Mouse (Mus musculus): ENCODE results near the gene Oca2. TPM values are rescaled to one million over a fixed set of nuclear protein-coding genes. Genes with fewer than 3 reads are reported as not detected.

Gene Oca2
- total and polyA plus RNA-seq, 3 experiments: not detected

DNA sequence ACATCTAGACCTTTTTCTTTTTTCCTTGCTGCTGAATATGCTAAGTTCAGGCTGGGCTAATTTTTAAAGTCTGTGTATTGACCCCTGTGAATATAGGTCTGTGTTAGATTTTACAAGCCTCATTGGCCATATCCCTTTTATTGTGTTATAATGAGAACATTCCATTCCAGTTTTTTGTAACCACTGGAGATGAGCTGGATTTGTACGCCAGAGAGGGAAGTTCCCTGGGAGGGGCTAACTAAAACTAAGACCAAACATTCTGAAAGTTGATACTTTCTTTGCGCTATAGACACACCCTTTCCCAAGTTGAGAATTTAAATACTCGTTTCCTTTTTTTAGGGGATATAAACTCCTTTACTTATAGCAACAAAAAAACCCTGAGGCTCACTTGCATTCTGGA lies 34.7 kb upstream of the Oca2 start:
- no peaks in the 10 kb centered on the region for H3K79me2 ChIP-seq (replicated peaks; ENCODE audit: control insufficient read depth, insufficient read depth, low read length)
- H3K4me3 ChIP-seq: no peak overlapping the region
- intact Hi-C loops (cut with DNase I): loop anchor here (10.0 kb wide), 1 partner anchor 270 kb away; no protein-coding TSS in a partner anchor
- H3K27me3 ChIP-seq (ENCODE audit: control insufficient read depth, insufficient read depth, low read length): no peaks in the 10 kb centered on the region
- DNase-seq: no peak
- no peaks in the 10 kb centered on the region; the same call in 1 of the 2 replicates for H3K36me3 ChIP-seq (ENCODE audit: control insufficient read depth, insufficient read depth, low read length)
- TF ChIP-seq CTCF (IDR thresholded peaks at IDR 0.05): no peak
- 81% methylated on average over 3 of the region's 3 CpGs for WGBS
- no peaks in the 10 kb centered on the region for H3K4me1 ChIP-seq (ENCODE audit: control insufficient read depth, insufficient read depth, low read length)
- no peak overlapping the region for H3K9ac ChIP-seq (ENCODE audit: low read depth, low read length)
- H3K27ac ChIP-seq: no peak overlapping the region

DNA sequence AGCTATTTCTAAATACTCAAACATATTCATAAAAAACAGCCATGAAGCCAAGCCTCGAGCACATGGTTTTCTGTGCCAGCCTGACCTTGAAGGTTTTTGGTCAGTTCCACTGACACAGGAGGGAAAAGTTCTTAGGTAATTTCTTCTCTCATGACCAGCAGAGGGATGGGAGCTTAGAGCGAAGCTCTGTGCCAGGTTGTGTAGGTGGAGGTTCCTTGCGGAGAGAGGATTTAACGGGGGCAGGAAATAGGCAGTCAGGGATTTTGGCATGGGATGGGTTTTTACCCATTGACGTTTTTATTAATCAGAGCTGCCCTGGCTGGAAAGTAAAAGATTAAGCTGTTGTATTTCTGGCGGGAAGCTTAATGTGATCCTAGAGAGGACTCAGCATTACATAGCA lies 18.7 kb upstream of the Oca2 start:
- no peak overlapping the region for H3K27ac ChIP-seq
- no peaks in the 10 kb centered on the region for H3K4me1 ChIP-seq (ENCODE audit: control insufficient read depth, insufficient read depth, low read length)
- TF ChIP-seq CTCF (IDR thresholded peaks at IDR 0.05) (no peak), POLR2A (IDR thresholded peaks at IDR 0.05; ENCODE audit: insufficient read depth, low read depth, low read length) (no peak), EP300 (IDR thresholded peaks at IDR 0.05; ENCODE audit: insufficient read depth, low read depth, low read length) (no peak)
- no peaks in the 10 kb centered on the region; the same call in 1 of the 2 replicates for H3K36me3 ChIP-seq (ENCODE audit: control insufficient read depth, insufficient read depth, low read length)
- no peaks in the 10 kb centered on the region for H3K27me3 ChIP-seq (ENCODE audit: control insufficient read depth, insufficient read depth, low read length)
- no peak overlapping the region for H3K4me3 ChIP-seq
- intact Hi-C loops (cut with DNase I): no loop called here
- no peak overlapping the region for H3K9ac ChIP-seq (ENCODE audit: low read depth, low read length)
- DNase-seq: no peak
- no peaks in the 10 kb centered on the region for H3K79me2 ChIP-seq (replicated peaks; ENCODE audit: control insufficient read depth, insufficient read depth, low read length)
- 85% methylated on average over 6 of the region's 6 CpGs for WGBS

DNA sequence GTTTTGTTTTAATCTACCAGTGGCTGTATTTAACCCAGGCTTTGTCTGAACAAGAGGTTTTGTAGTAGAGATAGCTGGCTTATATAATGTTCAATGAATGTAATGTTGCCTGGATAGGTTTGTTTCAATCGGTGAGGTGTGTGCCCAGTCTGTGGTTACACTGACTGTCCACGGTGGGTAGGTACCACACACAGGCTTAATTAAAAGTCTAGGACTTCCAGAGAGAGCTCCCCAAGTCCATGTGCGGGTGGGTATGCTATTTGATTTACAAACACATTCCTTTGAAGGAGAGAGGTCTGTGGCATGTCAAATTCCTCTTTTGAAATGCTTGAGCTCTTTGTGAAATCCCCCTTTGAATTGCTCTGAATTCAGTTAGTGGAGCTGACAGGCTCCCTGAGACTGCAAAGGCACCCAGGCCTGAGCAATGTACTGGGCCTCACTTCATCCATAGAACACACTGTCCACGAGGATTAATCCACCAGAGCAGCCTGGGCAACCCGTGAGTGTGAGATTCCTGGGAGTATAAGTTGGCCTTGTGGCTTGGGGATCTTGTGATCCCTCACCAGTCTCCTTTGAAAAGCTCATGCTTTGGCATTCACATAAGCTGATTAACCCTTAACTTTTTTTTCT lies 3.7 kb upstream of the Oca2 start:
- intact Hi-C loops (cut with DNase I): no loop called here
- no peak overlapping the region for H3K27ac ChIP-seq

DNA sequence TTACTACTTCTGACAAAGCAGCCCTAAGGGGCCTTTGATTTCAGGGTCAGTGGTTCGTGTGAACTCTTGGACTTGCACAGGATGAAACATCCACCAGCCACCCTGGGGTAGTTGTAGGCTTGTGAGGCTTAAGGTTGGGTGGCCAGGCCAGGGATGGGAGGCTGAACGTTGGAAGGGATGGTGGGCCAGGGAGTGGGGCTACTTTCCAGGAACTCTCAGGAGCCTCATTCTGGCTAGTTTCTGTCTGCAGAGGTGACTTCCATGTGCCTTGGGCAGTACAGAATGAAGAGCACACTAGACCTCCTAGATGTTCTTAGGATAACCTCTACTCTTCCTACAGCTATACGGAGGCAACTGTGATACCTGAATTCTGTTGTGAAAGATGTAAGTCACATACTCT lies 2.9 kb upstream of the Oca2 start:
- Histone ChIP-seq H3K36me3 (ENCODE audit: control insufficient read depth, insufficient read depth, low read length) (no peaks in the 10 kb centered on the region), H3K9ac (ENCODE audit: low read depth, low read length) (no peak overlapping the region), H3K4me1 (ENCODE audit: control insufficient read depth, insufficient read depth, low read length) (no peaks in the 10 kb centered on the region), H3K4me3 (no peak overlapping the region), H3K27me3 (ENCODE audit: control insufficient read depth, insufficient read depth, low read length) (no peaks in the 10 kb centered on the region), H3K79me2 (replicated peaks; ENCODE audit: control insufficient read depth, insufficient read depth, low read length) (no peaks in the 10 kb centered on the region), H3K27ac (no peak overlapping the region)
- no peak for TF ChIP-seq EP300 (IDR thresholded peaks at IDR 0.05; ENCODE audit: insufficient read depth, low read depth, low read length)
- TF ChIP-seq CTCF (IDR thresholded peaks at IDR 0.05): no peak
- no peak for TF ChIP-seq POLR2A (IDR thresholded peaks at IDR 0.05; ENCODE audit: insufficient read depth, low read depth, low read length)
- no peak for DNase-seq
- WGBS: 86% methylated on average over 3 of the region's 3 CpGs
- intact Hi-C loops (cut with DNase I): no loop called here

More for the DNA sequence above, 3.7 kb upstream of the Oca2 start:
- Histone ChIP-seq H3K36me3 (ENCODE audit: control insufficient read depth, insufficient read depth, low read length) (no peaks in the 10 kb centered on the region), H3K4me3 (no peak overlapping the region), H3K79me2 (replicated peaks; ENCODE audit: control insufficient read depth, insufficient read depth, low read length) (no peaks in the 10 kb centered on the region), H3K9ac (ENCODE audit: low read depth, low read length) (no peak overlapping the region), H3K27me3 (ENCODE audit: control insufficient read depth, insufficient read depth, low read length) (no peaks in the 10 kb centered on the region), H3K4me1 (ENCODE audit: control insufficient read depth, insufficient read depth, low read length) (no peaks in the 10 kb centered on the region)
- no peak for DNase-seq
- WGBS: 65% methylated on average over 5 of the region's 5 CpGs
- no peak for TF ChIP-seq POLR2A (IDR thresholded peaks at IDR 0.05; ENCODE audit: insufficient read depth, low read depth, low read length)
- TF ChIP-seq CTCF (IDR thresholded peaks at IDR 0.05): no peak
- no peak for TF ChIP-seq EP300 (IDR thresholded peaks at IDR 0.05; ENCODE audit: insufficient read depth, low read depth, low read length)

DNA sequence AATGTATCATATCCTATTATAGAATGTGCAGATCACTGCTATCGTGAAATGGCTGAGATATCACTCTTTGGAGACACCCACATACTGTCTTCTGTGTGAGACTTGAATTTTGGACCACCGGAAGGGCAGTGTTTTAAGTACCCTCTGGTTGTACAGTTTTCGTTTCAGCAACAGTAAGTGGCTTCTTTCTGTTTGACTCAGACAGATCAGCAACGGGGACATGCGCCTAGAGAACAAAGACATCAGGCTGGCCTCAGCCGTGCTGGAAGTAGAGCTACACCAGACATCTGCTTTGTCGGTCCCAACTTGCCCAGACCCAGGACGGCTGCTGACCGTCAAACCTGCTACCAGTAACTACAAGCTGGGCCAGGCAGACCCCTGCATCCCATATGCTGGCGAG lies 15.0 kb downstream of the Oca2 start:
- DNase-seq: no peak
- 79% methylated on average over 10 of the region's 10 CpGs for WGBS
- H3K4me3 ChIP-seq: no peak overlapping the region
- H3K4me1 ChIP-seq (ENCODE audit: control insufficient read depth, insufficient read depth, low read length): no peaks in the 10 kb centered on the region
- intact Hi-C loops (cut with DNase I): no loop called here
- H3K9ac ChIP-seq (ENCODE audit: low read depth, low read length): no peak overlapping the region
- H3K27ac ChIP-seq: no peak overlapping the region
- H3K36me3 ChIP-seq (ENCODE audit: control insufficient read depth, insufficient read depth, low read length): no peaks in the 10 kb centered on the region
- no peak for TF ChIP-seq EP300 (IDR thresholded peaks at IDR 0.05; ENCODE audit: insufficient read depth, low read depth, low read length)
- no peak for TF ChIP-seq CTCF (IDR thresholded peaks at IDR 0.05)
- TF ChIP-seq POLR2A (IDR thresholded peaks at IDR 0.05; ENCODE audit: insufficient read depth, low read depth, low read length): no peak
- no peaks in the 10 kb centered on the region for H3K79me2 ChIP-seq (replicated peaks; ENCODE audit: control insufficient read depth, insufficient read depth, low read length)
- H3K27me3 ChIP-seq (ENCODE audit: control insufficient read depth, insufficient read depth, low read length): no peaks in the 10 kb centered on the region

DNA sequence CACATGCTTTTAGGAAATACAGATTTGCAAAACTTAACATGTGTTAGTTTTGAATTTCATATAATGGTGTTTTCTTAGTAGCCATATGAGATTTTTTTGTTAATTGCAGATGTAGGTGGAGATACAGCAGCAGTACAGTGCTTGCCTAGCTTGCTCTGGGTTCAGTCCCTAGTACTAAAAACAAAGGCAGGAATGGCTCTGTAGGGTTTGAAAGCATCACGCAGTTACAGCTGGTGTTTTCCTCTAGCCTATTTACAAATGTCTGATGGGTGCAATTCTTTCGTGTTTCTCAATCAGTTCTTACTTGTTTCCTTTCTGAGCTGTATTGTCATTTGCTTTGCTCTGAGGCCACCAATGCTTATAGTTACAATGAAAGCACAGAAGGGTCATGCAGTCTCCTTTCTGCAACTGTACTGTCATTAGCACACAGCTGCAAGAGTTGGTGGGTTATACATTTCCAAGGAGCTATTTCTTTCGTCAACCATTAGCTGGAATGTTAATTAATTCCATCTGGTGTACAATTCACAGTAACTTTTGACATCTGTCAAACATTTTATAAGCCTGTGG lies 18.4 kb downstream of the Oca2 start:
- no peak for TF ChIP-seq POLR2A (IDR thresholded peaks at IDR 0.05; ENCODE audit: insufficient read depth, low read depth, low read length)
- intact Hi-C loops (cut with DNase I): no loop called here
- WGBS: 69% methylated on average over 3 of the region's 3 CpGs

More for the DNA sequence above, 18.4 kb downstream of the Oca2 start:
- H3K9ac ChIP-seq (ENCODE audit: low read depth, low read length): no peak overlapping the region
- no peak overlapping the region for H3K27ac ChIP-seq
- H3K4me1 ChIP-seq (ENCODE audit: control insufficient read depth, insufficient read depth, low read length): no peaks in the 10 kb centered on the region
- no peaks in the 10 kb centered on the region for H3K36me3 ChIP-seq (ENCODE audit: control insufficient read depth, insufficient read depth, low read length)
- no peaks in the 10 kb centered on the region for H3K27me3 ChIP-seq (ENCODE audit: control insufficient read depth, insufficient read depth, low read length)
- no peak for DNase-seq
- no peaks in the 10 kb centered on the region for H3K79me2 ChIP-seq (replicated peaks; ENCODE audit: control insufficient read depth, insufficient read depth, low read length)
- H3K4me3 ChIP-seq: no peak overlapping the region

Data from heart, adult 2 months (tissue).